Mouse (Mus musculus) forebrain, postnatal 0 days (tissue): ENCODE data around the gene Macrod1. TPM values are rescaled to one million over a fixed set of nuclear protein-coding genes. Genes with fewer than 3 reads are reported as not detected.
A peak's percentile ranks its signal among the peaks of the same experiment; 100 is the strongest.

ENCODE experiments used
- ATAC-seq: fragments of 200-750 bp; cut with Nextera tagmentation; 2 replicates; pipeline ENCODE4 v1.8.0; 2017; ENCODE audit warnings: mild to moderate bottlenecking, moderate library complexity
- DNase-seq: peaks from one replicate; pipeline ENCODE4 v3.0.0-alpha.2; 2015
- H3K27ac ChIP-seq: fragments of 300-500 bp; sonication (generic); 2 replicates; pipeline ENCODE4 v1.5.1; 2014; ENCODE audit warnings: low read depth, mild to moderate bottlenecking, antibody characterized with exemption, low read length, moderate library complexity, mixed read lengths
- H3K27me3 ChIP-seq: fragments of 300-500 bp; sonication (generic); 2 replicates; pipeline ENCODE4 v1.6.1; 2014; ENCODE audit warnings: mild to moderate bottlenecking, low read length, mixed read lengths; ENCODE audit not compliant: insufficient read depth
- H3K36me3 ChIP-seq: fragments of 300-500 bp; sonication (generic); 2 replicates; pipeline ENCODE4 v1.6.1; 2014; ENCODE audit warnings: mild to moderate bottlenecking, moderate library complexity; ENCODE audit not compliant: insufficient read depth
- H3K4me1 ChIP-seq: fragments of 300-500 bp; sonication (generic); 2 replicates; pipeline ENCODE4 v1.6.1; 2014; ENCODE audit warnings: antibody characterized with exemption; ENCODE audit not compliant: insufficient read depth
- H3K4me2 ChIP-seq: fragments of 300-500 bp; sonication (generic); 2 replicates; pipeline ENCODE4 v1.6.1; 2014; ENCODE audit warnings: low read depth, mild to moderate bottlenecking, moderate library complexity
- H3K4me3 ChIP-seq: fragments of 300-500 bp; sonication (generic); 2 replicates; pipeline ENCODE4 v1.5.1; 2014; ENCODE audit warnings: low read depth, low read length, mixed read lengths
- H3K9ac ChIP-seq: fragments of 300-500 bp; sonication (generic); 2 replicates; pipeline ENCODE4 v1.6.1; 2014; ENCODE audit warnings: mild to moderate bottlenecking
- H3K9me3 ChIP-seq: fragments of 300-500 bp; sonication (generic); 2 replicates; pipeline ENCODE4 v1.6.1; 2016; ENCODE audit warnings: low read length
- CTCF ChIP-seq: sonication (generic); IDR thresholded peaks from 2 replicates; pipeline ENCODE4 v1.5.1; 2016; ENCODE audit warnings: antibody characterized with exemption, control low read depth, low read depth
- WGBS: fragments of 180-500 bp; shearing (Covaris S2); extraction: QIAGEN DNeasy Blood & Tissue Kit; methylation state at CpG from one replicate; pipeline ENCODE4 v1.1.7; 2014; 5-methylcytosine and 5-hydroxymethylcytosine counted together
- polyA plus RNA-seq: library from polyadenylated mRNA; unstranded; fragments of >200 nt; fragmentation: Nextera tagmentation; extraction: Ambion mirVana; gene quantifications from 2 replicates; pipeline ENCODE4 v1.2.1, GENCODE M21; 2015
- total RNA-seq: library from RNA; depleted of rRNA; stranded (reverse); fragments of >200 nt; gene quantifications from 2 replicates; pipeline ENCODE4 v1.2.3, GENCODE M21; 2014

The Macrod1 gene
- total and polyA plus RNA-seq, 2 experiments from 2014 or later = 8.0 to 8.1 TPM

DNA sequence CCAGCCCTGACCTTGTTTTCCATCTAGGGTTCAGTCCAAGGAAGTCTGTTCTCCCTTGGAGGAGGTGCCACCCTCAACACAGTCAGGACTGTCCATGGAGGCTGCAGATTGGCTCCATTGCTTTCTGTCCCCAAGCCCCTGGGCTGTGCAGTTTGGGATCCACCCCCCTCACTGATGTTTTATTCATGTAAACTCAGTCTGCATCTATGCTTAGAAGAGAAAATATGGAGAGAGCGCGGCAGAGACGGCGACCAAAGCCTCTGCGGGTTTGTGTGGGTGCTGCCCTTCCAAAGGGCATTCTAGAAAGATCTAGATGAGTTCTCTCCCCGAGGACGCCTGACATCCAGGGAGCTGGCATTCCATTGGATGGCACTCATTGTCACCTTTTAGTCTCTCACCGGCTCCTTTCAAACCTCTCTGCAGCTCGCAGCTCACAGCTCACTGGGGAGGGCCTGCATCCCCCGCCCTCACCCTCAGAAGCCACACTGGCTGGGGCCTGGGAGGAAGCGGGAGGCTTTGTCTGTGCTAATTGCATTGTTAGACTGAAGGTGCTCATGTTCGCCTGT lies 84.3 kb downstream of the Macrod1 start:
- H3K4me3 ChIP-seq = no peak overlapping the region
- H3K4me2 ChIP-seq = no peak overlapping the region
- 15% methylated on average over 12 of the region's 12 CpGs for WGBS
- peaks cover 43% of the 10 kb centered on the region for H3K4me1 ChIP-seq
- peak overlapping the region; percentile 31; the same call in 1 of the 2 replicates for H3K9ac ChIP-seq
- peak overlapping the region; percentile 82 for H3K27ac ChIP-seq
- peak; percentile 58 for ATAC-seq
- no peaks in the 10 kb centered on the region for H3K27me3 ChIP-seq
- no peaks in the 10 kb centered on the region for H3K36me3 ChIP-seq
- H3K9me3 ChIP-seq = no peaks in the 10 kb centered on the region
- no peak for DNase-seq
- no peak for TF ChIP-seq CTCF

DNA sequence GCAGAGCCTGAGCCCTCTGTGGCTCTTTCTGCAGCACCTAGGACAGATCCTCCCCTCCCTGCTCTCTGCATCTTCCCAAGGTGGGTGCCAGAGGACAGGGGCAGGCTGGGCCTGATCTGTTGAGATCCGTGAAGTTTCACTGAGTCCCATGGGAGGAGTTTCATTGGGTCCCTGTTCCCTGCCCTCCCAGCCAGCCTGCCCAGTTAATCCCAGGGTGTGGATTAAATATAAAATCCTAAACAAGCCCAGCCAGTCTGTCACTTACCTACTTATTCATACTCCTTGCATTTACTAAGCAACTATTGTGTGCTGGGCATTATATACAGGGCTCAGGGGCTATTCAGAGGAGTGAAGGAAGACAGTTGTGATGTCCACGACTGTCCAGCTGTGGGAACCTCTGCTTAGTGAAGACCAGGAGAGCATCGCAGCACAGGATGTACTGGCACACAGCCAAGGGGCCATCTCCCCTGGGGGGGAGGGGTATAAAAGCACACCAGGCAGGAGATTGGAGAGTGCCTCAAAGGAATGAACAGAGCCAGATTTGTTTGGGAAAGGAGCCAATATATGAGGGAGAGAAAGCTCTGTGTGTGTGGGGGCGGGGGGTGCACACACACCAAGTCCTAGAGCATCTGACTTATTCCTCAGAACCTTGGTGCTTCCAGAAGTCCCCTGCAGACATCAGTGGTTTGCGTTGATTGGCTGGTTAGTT lies 85.8 kb downstream of the Macrod1 start:
- TF ChIP-seq CTCF = no peak
- peaks cover 36% of the 10 kb centered on the region for H3K4me1 ChIP-seq

DNA sequence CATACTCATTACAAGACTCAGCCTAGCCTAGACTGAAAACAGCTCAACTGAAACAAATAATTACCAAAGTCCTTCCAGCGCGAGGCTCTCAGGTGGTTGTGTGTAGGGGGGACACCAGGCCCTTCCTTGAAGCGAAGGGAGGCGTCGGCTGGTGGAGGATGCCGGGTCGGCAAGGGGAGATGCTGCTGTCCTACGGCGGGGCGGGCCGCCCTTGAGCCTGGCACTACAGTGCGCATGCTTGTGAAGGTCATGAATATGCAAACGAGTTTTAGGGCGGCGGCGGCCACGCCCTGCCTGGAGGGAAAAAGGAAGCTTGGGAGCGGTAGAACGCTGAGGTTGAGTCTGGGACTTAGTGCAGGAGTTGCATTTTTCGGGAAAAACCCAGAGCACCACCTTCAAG lies 87.2 kb downstream of the Macrod1 start:
- WGBS = 1% methylated on average over 20 of the region's 20 CpGs
- TF ChIP-seq CTCF = no peak
- H3K27ac ChIP-seq = peak overlapping the region; percentile 64; the same call in 1 of the 2 replicates

More for the DNA sequence above, 85.8 kb downstream of the Macrod1 start:
- no peak overlapping the region for H3K4me3 ChIP-seq
- peak; percentile 5; the same call in 1 of the 2 replicates for ATAC-seq
- 40% methylated on average over 5 of the region's 5 CpGs for WGBS
- no peaks in the 10 kb centered on the region for H3K36me3 ChIP-seq
- no peak overlapping the region for H3K4me2 ChIP-seq
- no peak overlapping the region for H3K9ac ChIP-seq
- no peak for DNase-seq
- H3K27me3 ChIP-seq = no peaks in the 10 kb centered on the region
- H3K9me3 ChIP-seq = no peaks in the 10 kb centered on the region
- H3K27ac ChIP-seq = no peak overlapping the region

GRCm38 (mm10) chr19:7144458-7144857 lies 87.8 kb downstream of the Macrod1 start:
- no peak for TF ChIP-seq CTCF
- no peak overlapping the region for H3K9ac ChIP-seq
- ATAC-seq (no peak), DNase-seq (no peak)
- no peaks in the 10 kb centered on the region for H3K27me3 ChIP-seq
- H3K4me3 ChIP-seq = no peak overlapping the region
- H3K36me3 ChIP-seq = no peaks in the 10 kb centered on the region
- no peak overlapping the region for H3K27ac ChIP-seq
- 64% methylated on average over 3 of the region's 3 CpGs for WGBS
- peaks cover 40% of the 10 kb centered on the region for H3K4me1 ChIP-seq
- peak overlapping the region; percentile 62 for H3K4me2 ChIP-seq
- H3K9me3 ChIP-seq = no peaks in the 10 kb centered on the region

More for the DNA sequence above, 87.2 kb downstream of the Macrod1 start:
- DNase-seq = peak; percentile 82
- Histone ChIP-seq H3K36me3 (no peaks in the 10 kb centered on the region), H3K27me3 (no peaks in the 10 kb centered on the region), H3K4me3 (peak overlapping the region; percentile 38), H3K4me1 (peaks cover 40% of the 10 kb centered on the region), H3K9ac (peak overlapping the region; percentile 53), H3K9me3 (no peaks in the 10 kb centered on the region), H3K4me2 (peak overlapping the region; percentile 62)
- ATAC-seq = peak; percentile 57

GRCm38 (mm10) chr19:7146376-7146775 lies 89.8 kb downstream of the Macrod1 start:
- ATAC-seq (no peak), DNase-seq (no peak)
- no peak overlapping the region for H3K9ac ChIP-seq
- H3K9me3 ChIP-seq = no peaks in the 10 kb centered on the region
- WGBS = 62% methylated on average over 13 of the region's 13 CpGs
- no peak overlapping the region for H3K4me3 ChIP-seq
- H3K36me3 ChIP-seq = no peaks in the 10 kb centered on the region
- no peaks in the 10 kb centered on the region for H3K27me3 ChIP-seq
- peaks cover 24% of the 10 kb centered on the region for H3K4me1 ChIP-seq
- no peak overlapping the region for H3K27ac ChIP-seq
- no peak overlapping the region for H3K4me2 ChIP-seq
- no peak for TF ChIP-seq CTCF

- no peaks in the 10 kb centered on the region for H3K36me3 ChIP-seq
- peaks cover 21% of the 10 kb centered on the region for H3K4me1 ChIP-seq
- no peak overlapping the region for H3K4me2 ChIP-seq
- no peaks in the 10 kb centered on the region for H3K9me3 ChIP-seq
- TF ChIP-seq CTCF = no peak
- H3K27ac ChIP-seq = 0 out of 2 replicates have a peak overlapping the region, but pooled peaks have one; percentile 5
- H3K4me3 ChIP-seq = no peak overlapping the region
- no peaks in the 10 kb centered on the region for H3K27me3 ChIP-seq
- 22% methylated on average over 4 of the region's 4 CpGs for WGBS
- no peak overlapping the region for H3K9ac ChIP-seq
- ATAC-seq = no peak
- no peak for DNase-seq
These were observed 91.5 kb downstream of the Macrod1 start for GRCm38 (mm10) chr19:7148096-7148495.

DNA sequence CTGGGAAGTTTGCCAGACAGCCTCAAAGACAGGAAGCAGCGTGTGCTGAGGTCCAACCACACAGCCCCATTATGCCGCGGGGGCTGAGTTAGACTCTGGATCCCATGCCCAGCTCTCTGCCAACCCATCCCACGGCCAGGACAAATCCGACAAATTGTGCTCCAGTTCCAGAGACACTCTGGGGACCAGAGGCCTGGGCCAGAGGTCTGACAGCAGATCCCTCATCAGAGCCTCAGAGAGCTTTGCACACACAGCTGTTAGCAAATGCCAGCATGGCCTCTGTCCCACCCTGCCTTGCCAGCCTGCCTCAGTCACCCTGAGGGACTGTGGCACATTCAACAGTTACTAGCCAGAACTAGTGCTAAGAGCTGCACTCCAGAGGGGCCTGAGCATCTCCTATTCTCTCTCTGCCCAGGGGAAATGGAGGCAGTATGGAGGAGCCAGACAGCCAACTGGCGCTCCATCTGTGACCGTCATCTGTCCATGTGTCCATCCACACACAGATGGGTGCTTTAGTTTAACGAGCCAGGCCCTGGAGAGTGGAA lies 92.0 kb downstream of the Macrod1 start:
- no peak overlapping the region for H3K9ac ChIP-seq
- no peak overlapping the region for H3K4me3 ChIP-seq
- TF ChIP-seq CTCF = no peak
- H3K9me3 ChIP-seq = no peaks in the 10 kb centered on the region
- no peaks in the 10 kb centered on the region for H3K27me3 ChIP-seq
- 39% methylated on average over 8 of the region's 8 CpGs for WGBS
- H3K36me3 ChIP-seq = no peaks in the 10 kb centered on the region
- DNase-seq = peak; percentile 79
- H3K4me1 ChIP-seq = peaks cover 18% of the 10 kb centered on the region
- H3K4me2 ChIP-seq = no peak overlapping the region
- 0 out of 2 replicates have a peak overlapping the region, but pooled peaks have one; percentile 22 for H3K27ac ChIP-seq
- ATAC-seq = peak; percentile 42
